Mouse (Mus musculus) bone marrow, adult 2 months (tissue): ENCODE results near the gene Tubal3.

Experiments used
- CTCF ChIP-seq: fragments of 200-500 bp; IDR thresholded peaks from 2 replicates; pipeline ENCODE4 v1.5.1; 2011; ENCODE audit warnings: low read length, control low read depth; ENCODE audit not compliant: control insufficient read depth, insufficient read depth
- POLR2A ChIP-seq: fragments of 200-500 bp; IDR thresholded peaks from 2 replicates; pipeline ENCODE4 v1.6.1; 2011; ENCODE audit warnings: low read depth, mild to moderate bottlenecking, control low read depth, low read length, borderline replicate concordance; ENCODE audit not compliant: control insufficient read depth

DNA sequence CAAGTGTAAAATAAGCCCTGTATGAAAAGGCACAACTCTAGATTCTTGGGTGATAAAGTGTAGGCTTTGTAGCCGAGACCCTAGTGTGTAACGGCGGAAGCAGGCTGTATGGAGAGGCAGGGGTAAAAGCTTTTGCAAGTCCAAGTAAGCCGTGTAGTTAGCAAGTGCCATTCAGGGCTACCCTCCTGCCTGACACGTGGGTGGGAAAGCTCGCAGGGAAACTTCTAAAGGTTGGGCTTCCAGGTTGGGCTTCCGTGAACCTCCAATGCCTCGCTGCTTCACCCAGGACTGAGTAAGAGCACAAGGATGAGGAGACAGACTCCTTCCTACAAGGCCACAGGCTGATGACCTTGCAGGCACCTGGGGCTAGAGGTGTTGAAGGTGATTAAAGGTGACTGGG, 23.5 kb upstream of the Tubal3 start:
- TF ChIP-seq POLR2A, result no peak
- no peak for TF ChIP-seq CTCF
